In the genomic region with DNA sequence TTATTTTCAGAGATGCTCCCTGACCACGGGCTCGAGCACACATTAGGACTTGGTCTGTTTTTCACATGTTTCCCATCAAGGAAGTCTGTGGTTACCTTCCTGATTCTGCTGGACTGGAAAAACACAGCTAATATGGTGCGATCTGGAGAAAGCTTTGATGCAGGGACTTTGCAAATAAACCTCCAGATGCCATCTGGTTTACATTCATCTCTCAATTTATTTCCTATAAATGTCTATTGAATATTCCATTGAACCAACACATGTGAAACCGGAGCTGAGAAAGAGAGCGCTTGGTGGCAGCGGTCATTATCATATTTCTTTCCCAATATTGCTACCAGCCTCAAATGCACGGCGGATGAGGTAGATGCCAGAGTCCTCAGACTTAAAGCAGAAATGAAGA, we compare ENCODE assay signal across 28 mouse cellular contexts.
DNase-seq lines count a peak whose midpoint lies in the region; ATAC-seq and TF ChIP-seq lines count a peak whose summit lies in the region.
"Had no signal": no experiment of that assay in that cellular context is flagged by ENCODE, and none has a peak within 500 bp of the region (broad histone marks: within the 10 kb centered on the region; RNA-seq: fewer than 3 reads in every experiment).

No protein-coding gene starts in this region.

- no peak overlapping the region for H3K4me3 ChIP-seq in embryonic facial prominence, embryonic 14.5 days (ENCODE audit: low read depth, low read length)
- no peak overlapping the region for H3K4me3 ChIP-seq in limb, embryonic 14.5 days (replicated peaks; ENCODE audit: low read length)
- H3K4me3 ChIP-seq: forebrain, embryonic 13.5 days; hindbrain, embryonic 13.5 days; kidney, embryonic 15.5 days; liver, embryonic 12.5 days; megakaryocyte, embryonic 14.5 days; midbrain, embryonic 13.5 days had no signal

- no peaks in the 10 kb centered on the region for H3K36me3 ChIP-seq in embryonic facial prominence, embryonic 14.5 days (ENCODE audit: control insufficient read depth, insufficient read depth, low read length)
- H3K36me3 ChIP-seq in limb, embryonic 14.5 days (ENCODE audit: control insufficient read depth, insufficient read depth, low read length): no peaks in the 10 kb centered on the region
- H3K36me3 ChIP-seq: hindbrain, embryonic 13.5 days; kidney, embryonic 15.5 days; liver, embryonic 12.5 days; midbrain, embryonic 13.5 days had no signal

- no peak for TF ChIP-seq POLR2A in limb, embryonic 14.5 days (IDR thresholded peaks at IDR 0.05; ENCODE audit: borderline replicate concordance, extremely low read depth, insufficient read depth, insufficient read length)

- ATAC-seq in embryonic facial prominence, embryonic 14.5 days (ENCODE audit: low read depth): no peak
- ATAC-seq in limb, embryonic 14.5 days (ENCODE audit: low FRiP score, low read depth): peak; percentile 44; the same call in 1 of the 2 replicates
- ATAC-seq: forebrain, embryonic 13.5 days; liver, embryonic 12.5 days; liver, postnatal 0 days; midbrain, embryonic 13.5 days had no signal

- 29% methylated on average over 8 of the region's 8 CpGs for WGBS in embryonic facial prominence, embryonic 14.5 days
- WGBS in limb, embryonic 14.5 days: 23% methylated on average over 8 of the region's 8 CpGs

- H3K4me1 ChIP-seq in embryonic facial prominence, embryonic 14.5 days (ENCODE audit: control insufficient read depth, insufficient read depth, low read length): peaks cover 8% of the 10 kb centered on the region; the same call in 1 of the 2 replicates
- peaks cover 10% of the 10 kb centered on the region; the same call in 1 of the 2 replicates for H3K4me1 ChIP-seq in limb, embryonic 14.5 days (ENCODE audit: control insufficient read depth, insufficient read depth, low read length)
- H3K4me1 ChIP-seq: hindbrain, embryonic 13.5 days; liver, embryonic 12.5 days; megakaryocyte, embryonic 14.5 days; midbrain, embryonic 13.5 days had no signal

- 0 out of 2 replicates have a peak overlapping the region, but pooled peaks have one; percentile 21 for H3K27ac ChIP-seq in embryonic facial prominence, embryonic 14.5 days (replicated peaks; ENCODE audit: low read depth, low read length)
- peak overlapping the region; percentile 30; the same call in 1 of the 2 replicates for H3K27ac ChIP-seq in limb, embryonic 14.5 days (replicated peaks; ENCODE audit: low read depth, low read length)
- H3K27ac ChIP-seq: forebrain, embryonic 13.5 days; hindbrain, embryonic 13.5 days; kidney, embryonic 15.5 days; liver, embryonic 12.5 days; midbrain, embryonic 13.5 days had no signal

- H3K9me3 ChIP-seq in embryonic facial prominence, embryonic 14.5 days (ENCODE audit: control insufficient read depth, low read length): no peaks in the 10 kb centered on the region
- no peaks in the 10 kb centered on the region for H3K9me3 ChIP-seq in limb, embryonic 14.5 days (ENCODE audit: control insufficient read depth, low read length)
- H3K9me3 ChIP-seq: forebrain, embryonic 13.5 days; hindbrain, embryonic 13.5 days; kidney, embryonic 15.5 days; liver, embryonic 12.5 days; megakaryocyte, embryonic 14.5 days; midbrain, embryonic 13.5 days had no signal

- H3K27me3 ChIP-seq in embryonic facial prominence, embryonic 14.5 days (replicated peaks; ENCODE audit: control insufficient read depth, insufficient read depth, low read length): no peaks in the 10 kb centered on the region
- no peaks in the 10 kb centered on the region for H3K27me3 ChIP-seq in limb, embryonic 14.5 days (ENCODE audit: control insufficient read depth, insufficient read depth, low read length)
- H3K27me3 ChIP-seq: forebrain, embryonic 13.5 days; hindbrain, embryonic 13.5 days; kidney, embryonic 15.5 days; liver, embryonic 12.5 days; megakaryocyte, embryonic 14.5 days; midbrain, embryonic 13.5 days had no signal

- H3K4me2 ChIP-seq in embryonic facial prominence, embryonic 14.5 days (ENCODE audit: low read depth, low read length): peak overlapping the region; percentile 30
- no peak overlapping the region for H3K4me2 ChIP-seq in limb, embryonic 14.5 days (replicated peaks; ENCODE audit: low read depth, low read length, severe bottlenecking)
- H3K4me2 ChIP-seq: forebrain, embryonic 13.5 days; heart, embryonic 11.5 days; hindbrain, embryonic 13.5 days; kidney, embryonic 15.5 days; liver, embryonic 12.5 days; midbrain, embryonic 13.5 days had no signal

- no peak overlapping the region for H3K9ac ChIP-seq in embryonic facial prominence, embryonic 14.5 days (ENCODE audit: low read depth, low read length)
- no peak overlapping the region for H3K9ac ChIP-seq in limb, embryonic 14.5 days (ENCODE audit: low read depth, low read length, severe bottlenecking)
- H3K9ac ChIP-seq: forebrain, embryonic 13.5 days; hindbrain, embryonic 13.5 days; kidney, embryonic 15.5 days; liver, embryonic 12.5 days; liver, postnatal 0 days; midbrain, embryonic 13.5 days had no signal

- DNase-seq in embryo, embryonic 10.5 days (ENCODE audit: low spot score): peak; percentile 45
- peak; percentile 45 for DNase-seq in embryo, embryonic 11 days
- peak; percentile 44 for DNase-seq in embryonic facial prominence, embryonic 14.5 days (ENCODE audit: low spot score)
- DNase-seq in limb, embryonic 14.5 days (ENCODE audit: low spot score): peak; percentile 66
- no peak for DNase-seq in lung, postnatal 10 days
- no peak for DNase-seq in adrenal gland, adult 18-20 months (ENCODE audit: low spot score in 2 of 2)
- DNase-seq in neural tube, embryonic 10.5 days (ENCODE audit: extremely low spot score, low spot score): no peak
- DNase-seq: adrenal gland, adult 2 months; adrenal gland, postnatal 36 days; B cell, adult 2 months; cerebellum, adult 2 months; cerebellum, postnatal 25 days; gastrocnemius, postnatal 25 days; heart, adult 18-20 months; heart, postnatal 36 days; kidney, adult 18-20 months; kidney, postnatal 25 days; liver, postnatal 0 days; lung, postnatal 4 days; retina, postnatal 1 day; right cerebral cortex, postnatal 14 days had no signal

Comparison
In these comparisons a context has a peak if more than half of its experiments do, and no peak if none do; other contexts are left out.
1. DNase-seq: peak in embryo, embryonic 10.5 days (single experiment), embryo, embryonic 11 days (single experiment), embryonic facial prominence, embryonic 14.5 days (single experiment) and limb, embryonic 14.5 days (single experiment); none in lung, postnatal 10 days (single experiment), adrenal gland, adult 18-20 months (0 of 2) and neural tube, embryonic 10.5 days (single experiment).